Mouse (Mus musculus) liver, embryonic 14.5 days (tissue): ENCODE results near the gene Bag3.

Source experiments
- CTCF ChIP-seq: IDR thresholded peaks from 2 replicates; pipeline ENCODE4 v1.5.1; 2016; ENCODE audit warnings: antibody characterized with exemption, low read depth, control low read depth
- EP300 ChIP-seq: IDR thresholded peaks from 2 replicates; pipeline ENCODE4 v1.6.1; 2016; ENCODE audit warnings: antibody characterized with exemption, low read depth

- TF ChIP-seq CTCF (no peak), EP300 (no peak)
Measured at GRCm38 (mm10) chr7:128531031-128531430, 7.6 kb downstream of the Bag3 start.
